Mouse (Mus musculus): ENCODE measurements around the gene Slc22a6. TPM values are rescaled to one million over a fixed set of nuclear protein-coding genes. Genes with fewer than 3 reads are reported as not detected.

Gene Slc22a6
- polyA plus RNA-seq, 1 experiment from 2014 or later: not detected

Other genes starting within 250 kb of the Slc22a6 start
- gene Slc22a30, start 212.9 kb upstream of the Slc22a6 start, polyA plus RNA-seq (2014; fragmentation: Nextera tagmentation; extraction: Ambion mirVana): not detected in 2 replicates
- gene Slc22a8, start 26.8 kb upstream of the Slc22a6 start, polyA plus RNA-seq (2014; fragmentation: Nextera tagmentation; extraction: Ambion mirVana): 0.05 TPM in 2 replicates
- 0.26 and 0.44 TPM in 2 replicates for gene Chrm1, start 45.8 kb downstream of the Slc22a6 start, polyA plus RNA-seq (2014; fragmentation: Nextera tagmentation; extraction: Ambion mirVana)
- 121 and 126 TPM in 2 replicates for gene Slc3a2, start 105.3 kb downstream of the Slc22a6 start, polyA plus RNA-seq (2014; fragmentation: Nextera tagmentation; extraction: Ambion mirVana)
- 96.3 and 97.8 TPM in 2 replicates for gene Wdr74, start 117.8 kb downstream of the Slc22a6 start, polyA plus RNA-seq (2014; fragmentation: Nextera tagmentation; extraction: Ambion mirVana)
- gene 1700092M07Rik, start 122.7 kb downstream of the Slc22a6 start, polyA plus RNA-seq (2014; fragmentation: Nextera tagmentation; extraction: Ambion mirVana): 0.90 and 1.3 TPM in 2 replicates
- gene Stx5a, start 123.4 kb downstream of the Slc22a6 start, polyA plus RNA-seq (2014; fragmentation: Nextera tagmentation; extraction: Ambion mirVana): 114 and 132 TPM in 2 replicates
- gene Nxf1, start 139.0 kb downstream of the Slc22a6 start, polyA plus RNA-seq (2014; fragmentation: Nextera tagmentation; extraction: Ambion mirVana): 168 and 172 TPM in 2 replicates
- 170 and 196 TPM in 2 replicates for gene Tmem223, start 153.0 kb downstream of the Slc22a6 start, polyA plus RNA-seq (2014; fragmentation: Nextera tagmentation; extraction: Ambion mirVana)
- gene Tmem179b, start 156.4 kb downstream of the Slc22a6 start, polyA plus RNA-seq (2014; fragmentation: Nextera tagmentation; extraction: Ambion mirVana): 92.6 and 96.6 TPM in 2 replicates
- gene Taf6l, start 168.4 kb downstream of the Slc22a6 start, polyA plus RNA-seq (2014; fragmentation: Nextera tagmentation; extraction: Ambion mirVana): 17.2 and 18.9 TPM in 2 replicates
- gene Polr2g, start 180.5 kb downstream of the Slc22a6 start, polyA plus RNA-seq (2014; fragmentation: Nextera tagmentation; extraction: Ambion mirVana): 148 and 151 TPM in 2 replicates
- gene Zbtb3, start 184.5 kb downstream of the Slc22a6 start, polyA plus RNA-seq (2014; fragmentation: Nextera tagmentation; extraction: Ambion mirVana): 4.2 and 4.3 TPM in 2 replicates
- gene Ttc9c, start 201.3 kb downstream of the Slc22a6 start, polyA plus RNA-seq (2014; fragmentation: Nextera tagmentation; extraction: Ambion mirVana): 38.5 and 48.4 TPM in 2 replicates
- gene Hnrnpul2, start 202.0 kb downstream of the Slc22a6 start, polyA plus RNA-seq (2014; fragmentation: Nextera tagmentation; extraction: Ambion mirVana): 6.5 and 7.7 TPM in 2 replicates
- not detected in 2 replicates for gene AC129217.1, start 211.7 kb downstream of the Slc22a6 start, polyA plus RNA-seq (2014; fragmentation: Nextera tagmentation; extraction: Ambion mirVana)
- 39.6 and 40.9 TPM in 2 replicates for gene Bscl2, start 219.4 kb downstream of the Slc22a6 start, polyA plus RNA-seq (2014; fragmentation: Nextera tagmentation; extraction: Ambion mirVana)
- 23.7 and 25.2 TPM in 2 replicates for gene Gng3, start 221.2 kb downstream of the Slc22a6 start, polyA plus RNA-seq (2014; fragmentation: Nextera tagmentation; extraction: Ambion mirVana)
- 1.4 TPM in 2 replicates for gene Lrrn4cl, start 232.7 kb downstream of the Slc22a6 start, polyA plus RNA-seq (2014; fragmentation: Nextera tagmentation; extraction: Ambion mirVana)